Mouse (Mus musculus) heart, adult 2 months (tissue): ENCODE results near the gene Rassf8.

Experiments used
- CTCF ChIP-seq: fragments of 200-600 bp; IDR thresholded peaks from 2 replicates; pipeline ENCODE4 v1.8.1; 2022; ENCODE audit warnings: antibody characterized with exemption, mild to moderate bottlenecking, moderate library complexity
- EP300 ChIP-seq: fragments of 200-500 bp; IDR thresholded peaks from 2 replicates; pipeline ENCODE4 v1.6.1; 2011; ENCODE audit warnings: low read depth, low read length, control low read depth; ENCODE audit not compliant: insufficient read depth
- POLR2A ChIP-seq: fragments of 200-500 bp; IDR thresholded peaks from 2 replicates; pipeline ENCODE4 v1.6.1; 2011; ENCODE audit warnings: mild to moderate bottlenecking, low read depth, low read length, control low read depth; ENCODE audit not compliant: insufficient read depth

GRCm38 (mm10) chr6:145793109-145793593 is 46.6 kb downstream of the Rassf8 start:
- peak; percentile 91 for TF ChIP-seq CTCF
- TF ChIP-seq EP300, result peak; percentile 65; the same call in 1 of the 2 replicates
- TF ChIP-seq POLR2A, result no peak
